Mouse (Mus musculus): ENCODE data around the gene Pex12.

Pex12 gene

DNA sequence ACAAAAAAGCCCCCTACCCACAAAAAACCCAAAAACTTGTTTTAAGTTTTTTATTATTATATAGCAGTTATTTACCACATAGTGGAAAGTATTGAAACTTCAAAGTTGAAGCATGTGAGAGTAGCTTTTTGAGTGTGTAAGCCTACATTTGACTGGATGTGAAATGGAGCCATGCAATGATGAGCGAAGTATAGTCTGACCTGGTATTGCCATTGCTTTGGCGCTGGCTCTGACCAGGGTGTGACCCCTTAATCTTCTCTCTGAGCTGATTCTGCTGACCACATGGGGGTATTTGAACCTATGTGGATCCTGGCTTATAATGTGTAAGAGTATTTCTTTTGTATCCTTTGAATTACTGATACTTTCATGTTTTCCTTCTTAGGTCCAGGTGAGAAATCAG, 8.3 kb downstream of the Pex12 start:
- no peak for TF ChIP-seq GATA4 (IDR thresholded peaks at IDR 0.05; ENCODE audit: insufficient replicate concordance, low read length)

DNA sequence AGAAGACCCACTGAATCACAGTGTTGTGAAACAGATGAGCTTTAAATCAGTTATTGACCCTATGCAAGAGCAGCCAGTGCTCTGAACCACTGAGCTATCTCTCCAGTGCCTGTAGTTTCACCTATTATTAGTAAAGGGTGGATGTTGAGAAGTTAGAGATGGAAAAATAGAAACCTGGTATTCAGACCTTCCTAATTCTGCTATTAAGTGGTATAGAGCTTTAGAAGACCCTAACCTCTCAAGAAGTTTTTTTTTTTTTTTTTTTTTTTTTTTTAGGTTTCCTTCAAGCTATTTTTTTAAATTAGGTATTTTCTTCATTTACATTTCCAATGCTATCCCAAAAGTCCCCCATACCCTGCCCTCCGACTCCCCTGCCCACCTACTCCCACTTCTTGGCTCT, 9.2 kb downstream of the Pex12 start:
- no peak for TF ChIP-seq GATA4 (IDR thresholded peaks at IDR 0.05; ENCODE audit: insufficient replicate concordance, low read length)

DNA sequence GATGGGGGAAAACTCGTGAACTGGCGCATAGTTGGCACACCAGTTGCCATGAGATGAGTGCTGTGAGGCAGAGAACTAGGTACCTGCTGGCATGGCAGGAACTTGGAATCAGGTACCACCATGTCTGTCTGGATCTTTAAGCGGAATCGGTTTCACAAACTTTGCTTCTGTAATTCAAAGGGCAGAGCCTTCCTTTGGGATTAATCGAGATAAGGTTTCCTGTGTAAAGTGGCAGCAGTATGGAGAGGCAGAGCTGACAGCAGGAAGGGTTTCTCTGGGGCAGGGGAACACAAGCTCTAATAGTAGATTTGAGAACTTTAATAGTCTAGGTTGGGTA, 10.2 kb downstream of the Pex12 start:
- TF ChIP-seq GATA4 (IDR thresholded peaks at IDR 0.05; ENCODE audit: insufficient replicate concordance, low read length): no peak

DNA sequence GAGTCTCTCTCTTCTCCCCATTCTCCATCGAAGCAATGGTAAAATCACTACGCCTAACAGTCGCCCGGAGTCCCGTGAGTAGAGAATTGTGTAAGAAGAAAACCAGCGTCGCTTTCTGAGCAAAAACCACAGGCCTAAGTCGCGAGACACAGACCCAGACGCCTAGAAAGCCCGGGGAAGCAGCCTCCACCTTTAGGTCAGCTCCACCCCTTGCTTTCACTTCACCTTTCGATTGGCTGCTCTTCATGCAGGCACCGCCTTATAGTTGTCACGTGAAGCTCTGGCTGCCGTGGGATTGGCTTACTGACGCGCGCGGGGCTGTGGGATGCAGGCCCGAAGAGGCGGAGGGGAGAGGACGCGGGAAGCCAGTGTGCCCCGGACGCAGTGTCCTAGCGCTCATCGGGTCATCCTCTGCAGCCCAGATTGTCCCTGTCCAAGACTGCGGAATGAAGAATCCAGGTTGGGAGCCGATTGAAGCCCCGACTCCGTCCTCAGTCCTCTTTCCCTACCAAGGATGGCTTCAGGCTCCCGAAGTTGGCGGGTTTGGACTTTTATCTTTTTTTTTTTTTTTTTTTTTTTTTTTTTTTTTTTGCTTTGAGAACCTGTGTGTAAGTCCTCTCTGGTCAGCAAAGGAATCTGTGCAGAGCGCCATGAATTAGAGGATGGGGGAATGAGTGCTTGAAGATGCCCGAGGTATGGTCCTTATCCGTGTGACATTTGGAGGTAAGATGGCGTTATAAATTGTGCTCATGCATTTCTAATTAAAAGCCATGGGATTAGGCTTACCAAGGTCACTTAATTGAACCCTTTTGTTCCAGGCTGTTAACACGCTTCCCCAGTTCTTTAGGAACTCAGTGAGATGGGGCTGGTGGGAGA, 10.8 kb downstream of the Pex12 start:
- TF ChIP-seq GATA4 (IDR thresholded peaks at IDR 0.05; ENCODE audit: insufficient replicate concordance, low read length): peak; percentile 34; the same call in 1 of the 2 replicates

DNA sequence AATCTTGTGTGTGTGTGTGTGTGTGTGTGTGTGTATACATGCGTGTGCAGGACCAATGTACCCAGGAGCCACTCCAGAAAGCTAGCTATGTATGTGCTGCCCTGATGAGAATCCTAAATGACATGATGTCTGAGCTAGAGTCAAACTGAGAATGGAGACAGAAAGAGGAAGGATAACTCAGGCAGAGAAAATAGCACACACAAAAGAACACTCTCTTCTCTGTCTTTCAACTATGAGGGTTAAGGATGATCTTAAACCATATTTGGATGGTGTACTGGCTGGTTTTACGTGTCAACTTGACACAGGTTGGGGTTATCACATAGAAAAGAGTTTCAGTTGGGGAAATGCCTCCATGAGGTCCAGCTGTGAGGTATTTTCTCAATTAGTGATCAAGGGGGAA, 12.8 kb downstream of the Pex12 start:
- TF ChIP-seq GATA4 (IDR thresholded peaks at IDR 0.05; ENCODE audit: insufficient replicate concordance, low read length): no peak

DNA sequence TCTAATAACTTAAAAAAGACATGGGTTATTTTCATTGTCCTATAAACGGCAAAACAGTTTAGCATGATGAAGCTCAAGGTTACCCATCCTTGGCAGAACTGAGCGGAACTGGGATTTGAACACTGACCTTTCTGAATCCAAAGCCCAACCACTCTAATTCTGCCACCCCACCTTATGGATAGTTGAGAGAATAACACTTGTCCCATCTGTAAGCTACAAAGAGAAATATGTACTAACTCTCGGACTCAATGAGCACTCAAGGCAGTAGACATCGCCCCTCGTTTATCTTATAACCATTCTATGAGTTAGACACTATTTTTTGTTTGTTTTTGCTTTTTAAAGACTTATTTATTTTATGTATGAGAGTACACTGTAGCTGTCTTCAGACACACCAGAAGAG, 13.3 kb downstream of the Pex12 start:
- no peak for TF ChIP-seq GATA4 (IDR thresholded peaks at IDR 0.05; ENCODE audit: insufficient replicate concordance, low read length)

DNA sequence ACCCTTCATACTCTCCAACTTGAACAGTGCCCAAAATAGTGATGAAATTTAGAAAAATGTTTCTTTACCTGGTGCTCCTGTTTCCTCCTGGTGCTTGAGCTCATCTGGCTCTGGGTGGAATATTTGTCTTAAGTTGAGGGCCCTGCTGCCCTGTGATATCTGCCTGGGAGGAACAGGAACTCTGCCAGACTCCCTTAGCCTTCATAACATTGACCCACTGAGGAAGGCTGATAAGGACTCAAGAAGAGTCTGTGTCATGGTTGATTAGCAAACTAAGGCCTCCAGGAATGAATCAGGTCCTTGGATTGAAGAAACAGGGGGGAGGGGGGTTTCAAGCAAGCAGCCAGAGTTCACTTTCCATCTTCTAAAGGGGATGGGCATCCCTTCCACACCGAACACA, 15.8 kb downstream of the Pex12 start, which contains the start of gene Slfn14:
Gene Slfn14 (minus strand): TSS at position 161 of the 400 bp plus-strand sequence.
- no peak for TF ChIP-seq GATA4 (IDR thresholded peaks at IDR 0.05; ENCODE audit: insufficient replicate concordance, low read length)

DNA sequence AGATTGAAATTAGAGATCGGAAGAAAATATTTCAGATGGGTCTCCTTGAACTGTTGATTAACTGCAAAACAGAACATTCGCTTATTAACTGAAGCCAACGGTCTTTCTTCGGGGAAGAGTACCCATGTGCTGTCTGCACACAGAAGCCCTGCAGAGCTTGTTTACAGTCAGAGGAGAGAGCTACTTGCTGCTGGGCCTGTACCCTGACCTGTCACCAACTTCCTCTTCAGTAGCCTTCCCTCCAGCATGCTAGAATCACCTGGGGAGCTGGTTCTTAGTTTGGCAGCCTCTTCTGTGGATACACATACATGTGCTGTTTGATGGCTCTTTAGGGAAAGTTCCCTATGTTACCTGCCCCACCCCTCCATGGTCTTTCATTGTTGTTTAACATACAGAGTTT, 16.8 kb downstream of the Pex12 start:
- TF ChIP-seq GATA4 (IDR thresholded peaks at IDR 0.05; ENCODE audit: insufficient replicate concordance, low read length): no peak

DNA sequence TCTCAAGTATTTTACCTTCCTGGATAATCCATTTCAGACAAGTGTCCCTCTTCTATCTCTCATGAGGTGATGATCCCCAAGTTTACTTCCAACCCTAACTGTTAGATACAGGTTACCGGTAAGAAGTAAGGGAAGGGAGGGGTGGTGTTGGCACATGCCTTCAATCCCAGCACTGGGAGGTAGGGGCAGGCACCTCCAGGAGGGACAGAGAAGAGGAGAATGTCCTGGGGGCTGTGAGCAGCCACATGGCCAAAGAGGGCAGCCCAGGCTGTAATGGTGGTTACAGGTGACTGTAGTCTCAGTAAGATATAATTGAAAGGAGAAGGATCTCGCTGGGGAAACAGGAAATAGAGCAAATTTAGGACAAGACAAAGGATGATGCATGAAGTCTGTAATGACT, 20.3 kb downstream of the Pex12 start:
- TF ChIP-seq GATA4 (IDR thresholded peaks at IDR 0.05; ENCODE audit: insufficient replicate concordance, low read length): no peak

DNA sequence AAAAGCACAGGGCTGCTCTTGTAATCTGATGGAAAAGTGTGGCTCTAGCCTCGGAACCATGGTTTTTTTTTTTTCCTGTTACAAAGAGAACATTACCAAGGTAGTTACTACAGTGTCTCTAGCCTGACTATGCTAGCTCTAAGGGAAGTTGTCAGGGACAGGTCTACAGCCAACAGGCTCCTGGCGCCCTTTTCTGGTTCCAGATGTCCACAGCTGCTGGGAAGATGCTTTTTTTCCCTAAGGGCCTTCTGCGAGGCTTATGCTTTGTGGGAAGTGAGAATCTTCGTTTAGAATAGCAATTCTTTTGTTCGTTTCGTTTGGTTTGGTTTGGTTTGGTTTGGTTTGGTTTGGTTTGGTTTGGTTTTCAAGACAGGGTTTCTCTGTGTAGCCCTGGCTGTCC, 22.7 kb downstream of the Pex12 start:
- no peak for TF ChIP-seq GATA4 (IDR thresholded peaks at IDR 0.05; ENCODE audit: insufficient replicate concordance, low read length)

DNA sequence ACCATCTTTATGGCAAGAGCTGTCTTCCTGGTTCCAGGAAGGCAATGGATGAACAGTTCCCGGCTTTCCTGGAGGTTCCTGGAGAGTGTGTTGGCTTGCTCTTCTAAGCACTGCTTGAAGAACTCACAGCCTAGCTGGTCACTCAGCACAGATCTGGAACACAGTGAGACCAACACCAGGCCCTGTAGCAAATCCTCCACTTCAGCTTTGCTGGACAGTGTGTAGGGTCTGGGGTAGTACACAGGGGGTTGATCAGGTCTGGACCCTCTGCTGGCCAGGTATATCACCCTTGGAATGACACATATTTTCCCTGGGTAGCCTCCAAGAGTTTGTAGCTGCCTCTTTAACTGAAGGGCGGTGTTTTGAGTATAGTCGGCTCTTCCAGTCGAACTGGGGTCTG, 23.4 kb downstream of the Pex12 start:
- TF ChIP-seq GATA4 (IDR thresholded peaks at IDR 0.05; ENCODE audit: insufficient replicate concordance, low read length): no peak

DNA sequence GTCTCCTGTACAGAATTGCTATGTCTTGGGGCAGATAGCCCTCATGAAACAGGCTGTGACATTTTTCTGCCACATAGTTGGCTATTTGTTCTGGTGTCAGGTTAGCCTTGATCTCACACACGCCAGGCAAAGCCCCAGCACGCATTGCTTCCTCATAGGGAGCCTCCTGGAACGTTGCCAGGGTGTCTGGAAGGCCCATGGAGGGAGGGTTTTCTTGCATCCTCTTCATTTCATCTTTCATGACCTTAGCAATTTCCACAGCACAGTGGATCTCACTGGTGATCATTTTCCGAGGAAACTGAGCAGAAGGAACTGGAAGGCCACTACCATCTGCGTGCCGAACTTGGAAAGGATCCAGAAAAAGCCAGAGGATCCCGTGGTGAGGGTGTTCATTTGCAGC, 26.1 kb downstream of the Pex12 start:
- no peak for TF ChIP-seq GATA4 (IDR thresholded peaks at IDR 0.05; ENCODE audit: insufficient replicate concordance, low read length)

DNA sequence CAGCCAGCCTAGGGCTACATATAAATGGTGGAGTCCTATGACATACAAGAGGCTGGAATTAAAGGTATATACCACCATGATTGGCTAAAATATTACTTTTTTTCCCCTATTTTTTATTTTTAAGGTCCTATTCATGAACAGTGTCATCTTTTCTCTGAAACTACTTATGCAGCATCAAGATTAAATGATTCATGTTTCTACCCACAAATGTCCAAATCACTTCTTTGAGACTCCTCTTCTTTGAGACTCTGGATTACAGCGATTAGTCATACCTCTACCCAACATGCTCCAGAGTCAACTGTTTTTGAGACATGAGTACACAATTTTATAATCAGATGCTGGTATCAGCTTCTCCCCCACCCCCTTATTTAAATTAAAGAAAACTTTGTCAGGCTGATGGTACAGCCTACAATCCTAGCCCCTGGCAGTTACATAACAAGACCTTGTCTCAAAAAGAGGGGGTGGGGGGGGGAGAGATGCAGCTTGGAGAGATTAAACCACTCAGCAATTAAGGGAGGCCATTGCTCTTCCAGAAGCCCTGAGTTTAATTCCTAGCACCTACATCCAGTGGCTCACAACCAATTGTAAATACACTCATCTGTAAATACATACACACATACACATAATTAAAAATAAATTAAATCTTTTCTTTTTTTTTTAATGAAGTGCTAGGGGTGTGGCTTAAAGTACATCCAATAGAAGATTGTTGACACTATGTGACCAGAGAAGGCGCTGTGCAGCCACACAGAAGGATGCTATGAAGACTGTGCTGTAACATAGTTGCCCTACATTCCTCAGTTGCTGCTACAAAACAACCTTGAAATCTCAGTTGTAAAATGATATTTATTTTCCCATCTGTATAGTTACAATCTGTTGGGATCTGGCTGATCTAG, 30.2 kb downstream of the Pex12 start:
- TF ChIP-seq GATA4 (IDR thresholded peaks at IDR 0.05; ENCODE audit: insufficient replicate concordance, low read length): no peak

DNA sequence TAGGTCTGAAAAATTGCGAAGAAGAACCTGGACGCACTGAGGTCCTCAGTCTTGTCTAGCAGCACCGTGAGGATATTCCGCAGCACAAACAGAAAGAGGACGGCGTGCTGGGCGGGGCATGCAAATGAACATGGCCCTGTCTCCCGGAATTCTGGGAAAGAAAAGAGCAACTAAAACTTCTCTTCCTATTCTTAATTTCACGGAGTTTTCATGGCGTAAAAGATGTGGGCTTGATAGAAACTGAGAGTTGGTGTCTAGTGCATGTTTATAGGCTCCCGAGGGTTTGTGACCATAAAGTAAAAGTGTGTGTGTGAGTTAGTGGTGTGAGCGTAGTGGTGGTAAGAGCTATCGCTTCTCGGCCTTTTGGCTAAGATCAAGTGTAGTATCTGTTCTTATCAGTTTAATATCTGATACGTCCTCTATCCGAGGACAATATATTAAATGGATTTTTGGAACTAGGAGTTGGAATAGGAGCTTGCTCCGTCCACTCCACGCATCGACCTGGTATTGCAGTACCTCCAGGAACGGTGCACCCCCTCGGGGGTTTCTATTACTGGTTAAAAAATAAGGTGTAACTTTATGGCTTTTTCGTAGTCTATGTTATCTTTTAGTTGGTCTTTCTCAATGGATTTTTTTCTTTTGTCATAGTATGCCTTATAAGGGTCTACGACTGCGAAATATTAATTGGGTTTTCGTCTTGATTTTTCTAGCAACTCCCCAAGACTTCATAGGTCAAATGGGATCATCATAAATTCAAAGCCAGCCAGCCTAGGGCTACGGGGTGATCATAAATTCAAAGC, 31.0 kb downstream of the Pex12 start:
- TF ChIP-seq GATA4 (IDR thresholded peaks at IDR 0.05; ENCODE audit: insufficient replicate concordance, low read length): peak; percentile 65; the same call in 1 of the 2 replicates

DNA sequence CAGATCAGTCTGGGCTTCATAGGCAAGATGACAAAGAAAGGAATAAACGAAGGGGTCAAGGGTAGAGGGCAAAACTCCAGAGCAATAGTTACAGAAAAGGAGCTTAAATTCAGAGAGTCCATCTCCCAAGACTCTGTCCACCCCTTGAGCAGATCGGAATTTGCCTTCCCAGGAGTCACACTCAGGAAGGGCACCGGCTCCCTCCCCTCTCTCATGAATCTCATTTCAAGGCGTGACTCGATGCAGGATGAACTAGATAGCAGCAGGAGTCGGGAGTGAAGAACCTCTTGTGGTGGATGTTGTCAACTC, 31.6 kb downstream of the Pex12 start:
- no peak for TF ChIP-seq GATA4 (IDR thresholded peaks at IDR 0.05; ENCODE audit: insufficient replicate concordance, low read length)
